In the genomic region with DNA sequence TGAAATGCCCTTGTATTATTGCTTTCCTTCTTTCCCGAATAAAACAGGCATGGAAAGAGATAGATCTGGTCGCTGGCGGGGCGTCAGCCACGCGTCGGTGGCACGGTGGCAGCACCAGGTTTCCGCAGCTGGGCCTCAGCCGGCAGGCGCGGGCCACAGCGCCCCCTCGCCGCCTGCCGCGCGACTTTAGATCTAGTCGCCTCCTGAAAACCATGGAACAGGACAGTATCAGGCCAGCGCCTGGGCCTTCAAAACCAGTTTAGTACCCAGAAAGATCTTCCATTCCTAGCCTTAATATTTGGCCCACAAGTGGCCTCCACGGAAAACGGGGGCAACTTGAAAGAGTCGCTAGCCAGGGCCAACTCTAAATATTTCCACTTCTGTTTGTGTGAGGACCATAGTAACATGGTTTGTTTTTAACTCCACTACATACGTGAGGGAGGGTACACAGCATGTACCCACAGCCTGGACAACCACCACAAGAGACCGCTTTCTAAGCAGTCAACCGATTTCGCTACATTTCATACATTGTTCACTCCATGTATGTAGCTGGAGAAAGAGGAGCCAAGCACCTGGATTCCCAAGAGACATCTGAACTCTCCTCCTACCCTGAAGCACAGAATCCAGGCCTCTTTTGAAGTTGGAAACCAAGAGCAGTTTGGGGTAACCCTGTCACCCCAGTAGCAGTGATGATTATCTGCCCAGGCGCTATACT, we compare ENCODE assay signal across 9 mouse cellular contexts. TPM values are rescaled to one million over a fixed set of nuclear protein-coding genes. Genes with fewer than 3 reads are reported as not detected.
A peak's percentile ranks its signal among the peaks of the same experiment; 100 is the strongest.
DNase-seq lines count a peak whose midpoint lies in the region; ATAC-seq and TF ChIP-seq lines count a peak whose summit lies in the region.
"Had no signal": no experiment of that assay in that cellular context is flagged by ENCODE, and none has a peak within 500 bp of the region (broad histone marks: within the 10 kb centered on the region; RNA-seq: fewer than 3 reads in every experiment).

No protein-coding gene starts in this region.

- WGBS in heart, adult 2 months = 22% methylated on average over 28 of the region's 28 CpGs
- 7% methylated on average over 28 of the region's 28 CpGs for WGBS in heart, embryonic 12.5 days
- 4% methylated on average over 28 of the region's 28 CpGs for WGBS in limb, embryonic 11.5 days
- WGBS in midbrain, postnatal 0 days = 17% methylated on average over 28 of the region's 28 CpGs

- no peak overlapping the region for H3K9ac ChIP-seq in heart, adult 2 months (ENCODE audit: low read depth, low read length)
- no peak overlapping the region for H3K9ac ChIP-seq in heart, embryonic 12.5 days
- H3K9ac ChIP-seq in limb, embryonic 11.5 days (ENCODE audit: low read length) = no peak overlapping the region
- H3K9ac ChIP-seq in midbrain, postnatal 0 days (replicated peaks; ENCODE audit: low read length, poor library complexity, severe bottlenecking) = no peak overlapping the region

- H3K4me1 ChIP-seq in heart, adult 2 months (ENCODE audit: control insufficient read depth, insufficient read depth, low read length) = no peaks in the 10 kb centered on the region
- peaks cover 31% of the 10 kb centered on the region for H3K4me1 ChIP-seq in heart, embryonic 12.5 days (replicated peaks)
- peaks cover 8% of the 10 kb centered on the region; the same call in 1 of the 2 replicates for H3K4me1 ChIP-seq in limb, embryonic 11.5 days (ENCODE audit: control insufficient read depth, insufficient read depth, low read length)
- H3K4me1 ChIP-seq in midbrain, postnatal 0 days (ENCODE audit: insufficient read depth, low read length) = peaks cover 2% of the 10 kb centered on the region; the same call in 1 of the 2 replicates

- TF ChIP-seq POLR2A in heart, adult 2 months (IDR thresholded peaks at IDR 0.05; ENCODE audit: insufficient read depth, low read depth, low read length) = no peak

- no peak for TF ChIP-seq EP300 in heart, adult 2 months (IDR thresholded peaks at IDR 0.05; ENCODE audit: insufficient read depth, low read depth, low read length)

- intact Hi-C loops in heart, adult 2 months (cut with DNase I) = no loop called here

- H3K4me3 ChIP-seq in heart, adult 2 months = peak overlapping the region; percentile 36
- peak overlapping the region; percentile 32 for H3K4me3 ChIP-seq in heart, embryonic 12.5 days
- no peak overlapping the region for H3K4me3 ChIP-seq in limb, embryonic 11.5 days (ENCODE audit: low read depth, low read length)
- H3K4me3 ChIP-seq in midbrain, postnatal 0 days (ENCODE audit: low read depth, low read length) = peak overlapping the region; percentile 31

- no peaks in the 10 kb centered on the region for H3K79me2 ChIP-seq in heart, adult 2 months (replicated peaks; ENCODE audit: control insufficient read depth, insufficient read depth, low read length)

- peaks cover 25% of the 10 kb centered on the region for H3K27me3 ChIP-seq in heart, adult 2 months (ENCODE audit: control insufficient read depth, insufficient read depth, low read length)
- peaks cover 76% of the 10 kb centered on the region for H3K27me3 ChIP-seq in heart, embryonic 12.5 days (replicated peaks)
- peaks cover 83% of the 10 kb centered on the region for H3K27me3 ChIP-seq in limb, embryonic 11.5 days (ENCODE audit: control insufficient read depth, insufficient read depth, low read length)
- H3K27me3 ChIP-seq in midbrain, postnatal 0 days (ENCODE audit: insufficient read depth, low read length) = peaks cover 12% of the 10 kb centered on the region

- peak overlapping the region; percentile 51 for H3K4me2 ChIP-seq in heart, embryonic 12.5 days
- H3K4me2 ChIP-seq in limb, embryonic 11.5 days (ENCODE audit: low read depth, severe bottlenecking) = no peak overlapping the region
- peak overlapping the region; percentile 73 for H3K4me2 ChIP-seq in midbrain, postnatal 0 days (ENCODE audit: low read depth, low read length, poor library complexity, severe bottlenecking)

- DNase-seq in heart, adult 2 months = peak in 1 of 2 experiments; percentile 28
- no peak for DNase-seq in heart, adult 9 months (ENCODE audit: low spot score in 2 of 2)
- DNase-seq in limb, embryonic 11.5 days (ENCODE audit: low spot score) = peak; percentile 68
- DNase-seq in midbrain, postnatal 0 days (ENCODE audit: low spot score) = no peak
- no peak for DNase-seq in yolk sac, embryonic 10.5 days (ENCODE audit: low spot score)

- no peaks in the 10 kb centered on the region for H3K36me3 ChIP-seq in heart, adult 2 months (ENCODE audit: control insufficient read depth, insufficient read depth, low read length)
- no peaks in the 10 kb centered on the region for H3K36me3 ChIP-seq in heart, embryonic 12.5 days
- H3K36me3 ChIP-seq in limb, embryonic 11.5 days (ENCODE audit: control insufficient read depth, insufficient read depth, low read length) = no peaks in the 10 kb centered on the region
- no peaks in the 10 kb centered on the region for H3K36me3 ChIP-seq in midbrain, postnatal 0 days (ENCODE audit: insufficient read depth, low read length)

- ATAC-seq in heart, embryonic 12.5 days (ENCODE audit: insufficient number of reproducible peaks, low FRiP score) = no peak
- no peak for ATAC-seq in limb, embryonic 11.5 days (ENCODE audit: insufficient number of reproducible peaks, low FRiP score, low TSS enrichment, low read depth)
- no peak for ATAC-seq in midbrain, postnatal 0 days (ENCODE audit: low FRiP score)
- ATAC-seq in CD4-positive, CD25-positive, alpha-beta regulatory T cell, adult 4 months = no peak
- ATAC-seq in frontal cortex, adult (ENCODE audit: low TSS enrichment) = no peak

- no peak overlapping the region for H3K27ac ChIP-seq in heart, adult 2 months
- H3K27ac ChIP-seq in heart, embryonic 12.5 days (ENCODE audit: poor library complexity, severe bottlenecking) = no peak overlapping the region; the same call in 1 of the 2 replicates
- no peak overlapping the region for H3K27ac ChIP-seq in limb, embryonic 11.5 days (replicated peaks; ENCODE audit: low read depth, low read length)
- peak overlapping the region; percentile 47; the same call in 1 of the 2 replicates for H3K27ac ChIP-seq in midbrain, postnatal 0 days (ENCODE audit: low read depth, low read length)

- TF ChIP-seq CTCF in heart, adult 2 months (IDR thresholded peaks at IDR 0.05) = peak; percentile 27
- TF ChIP-seq CTCF in midbrain, postnatal 0 days (IDR thresholded peaks at IDR 0.05) = peak; percentile 62

- H3K9me3 ChIP-seq in heart, embryonic 12.5 days (replicated peaks) = no peaks in the 10 kb centered on the region
- H3K9me3 ChIP-seq in limb, embryonic 11.5 days (ENCODE audit: control insufficient read depth, low read length) = no peaks in the 10 kb centered on the region
- no peaks in the 10 kb centered on the region for H3K9me3 ChIP-seq in midbrain, postnatal 0 days (ENCODE audit: low read length)

RNA-seq across cellular contexts. Expression of a gene that starts 3.2 kb away (rescaled TPM):
- 1 to 10 TPM; 4.5 to 4.8 TPM for total RNA-seq in heart, adult 2 months (2021)
- 3.8 and 4.5 TPM in 2 replicates for polyA plus RNA-seq in heart, adult 2 months (2012; rRNA removed)
- polyA plus RNA-seq in heart, embryonic 12.5 days (2016; fragmentation: Nextera tagmentation; extraction: Ambion mirVana) = 15.3 and 15.5 TPM in 2 replicates
- polyA plus RNA-seq in limb, embryonic 11.5 days (2014; fragmentation: Nextera tagmentation; extraction: Ambion mirVana) = 1.5 and 4.1 TPM in 2 replicates
- total RNA-seq in midbrain, postnatal 0 days (2014; rRNA removed) = 68.5 and 76.4 TPM in 2 replicates
- 21.2 and 26.5 TPM in 2 replicates for polyA plus RNA-seq in midbrain, postnatal 0 days (2015; fragmentation: Nextera tagmentation; extraction: Ambion mirVana)
- polyA plus RNA-seq in CD4-positive, CD25-positive, alpha-beta regulatory T cell, adult 4 months (2017; shearing (Covaris generic)) = not detected
- total RNA-seq: MEL had no signal
